Comparison of ENCODE assay signal across 17 mouse cellular contexts in the genomic region with DNA sequence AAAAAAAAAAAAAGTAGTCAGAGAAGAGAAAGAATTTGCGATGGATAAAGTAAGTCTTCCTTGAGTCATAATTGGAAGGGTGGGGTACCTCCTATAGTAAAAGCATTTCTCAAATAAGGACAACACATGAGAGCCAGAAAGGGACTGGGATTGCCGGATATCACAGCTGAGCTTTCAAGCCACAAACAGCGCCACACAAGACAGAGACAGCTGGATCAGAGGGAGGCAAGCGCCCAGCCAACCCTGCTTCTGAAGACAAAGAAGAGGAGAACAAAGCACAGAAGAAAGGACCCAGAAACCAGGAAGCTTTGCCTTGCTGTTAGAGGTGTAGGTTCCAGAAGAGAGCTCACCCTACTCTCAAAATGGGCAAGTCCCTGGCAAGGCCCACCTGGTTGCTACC.
"Had no signal": no experiment of that assay in that cellular context is flagged by ENCODE, and none has a peak within 500 bp of the region (broad histone marks: within the 10 kb centered on the region; RNA-seq: fewer than 3 reads in every experiment).

No protein-coding gene starts in this region.

- H3K36me3 ChIP-seq: liver, embryonic 13.5 days; liver, embryonic 15.5 days; lung, embryonic 15.5 days; midbrain, embryonic 13.5 days; midbrain, embryonic 15.5 days; neural tube, embryonic 13.5 days; neural tube, embryonic 15.5 days had no signal

- H3K9me3 ChIP-seq: liver, embryonic 13.5 days; liver, embryonic 15.5 days; lung, embryonic 15.5 days; megakaryocyte, embryonic 14.5 days; midbrain, embryonic 13.5 days; midbrain, embryonic 15.5 days; neural tube, embryonic 13.5 days; neural tube, embryonic 15.5 days had no signal

- DNase-seq: liver; liver, embryonic 13.5 days; liver, postnatal 0 days; lung, adult 2 months; lung, postnatal 14 days; lung, postnatal 36 days; retina, postnatal 1 day; right cerebral cortex, adult 18-20 months; thymus, postnatal 25 days had no signal

- H3K27ac ChIP-seq: liver, embryonic 13.5 days; liver, embryonic 15.5 days; lung, embryonic 15.5 days; macrophage; midbrain, embryonic 13.5 days; midbrain, embryonic 15.5 days; neural tube, embryonic 13.5 days; neural tube, embryonic 15.5 days had no signal

- H3K27me3 ChIP-seq: liver, embryonic 13.5 days; liver, embryonic 15.5 days; lung, embryonic 15.5 days; midbrain, embryonic 13.5 days; midbrain, embryonic 15.5 days; neural tube, embryonic 13.5 days; neural tube, embryonic 15.5 days had no signal

- H3K9ac ChIP-seq: liver, embryonic 13.5 days; liver, embryonic 15.5 days; liver, postnatal 0 days; lung, embryonic 15.5 days; midbrain, embryonic 13.5 days; midbrain, embryonic 15.5 days; neural tube, embryonic 13.5 days; neural tube, embryonic 15.5 days had no signal

- H3K4me1 ChIP-seq: midbrain, embryonic 13.5 days; midbrain, embryonic 15.5 days; neural tube, embryonic 13.5 days; neural tube, embryonic 15.5 days had no signal

- H3K4me3 ChIP-seq: liver, embryonic 13.5 days; liver, embryonic 15.5 days; lung, embryonic 15.5 days; megakaryocyte, embryonic 14.5 days; midbrain, embryonic 13.5 days; midbrain, embryonic 15.5 days; neural tube, embryonic 13.5 days; neural tube, embryonic 15.5 days had no signal
